Mouse (Mus musculus) intestine, postnatal 0 days (tissue): ENCODE data around the gene Gtf3c1. TPM values are rescaled to one million over a fixed set of nuclear protein-coding genes. Genes with fewer than 3 reads are reported as not detected.

Experiments used
- ATAC-seq: fragments of 200-750 bp; cut with Nextera tagmentation; 2 replicates; pipeline ENCODE4 v1.8.0; 2017; ENCODE audit warnings: mild to moderate bottlenecking, moderate TSS enrichment, moderate library complexity
- H3K27ac ChIP-seq: fragments of 300-500 bp; sonication (generic); 2 replicates; pipeline ENCODE4 v1.5.1; 2014; ENCODE audit warnings: mild to moderate bottlenecking, low read depth, low read length, moderate library complexity
- H3K27me3 ChIP-seq: fragments of 300-500 bp; sonication (generic); replicated peaks from 2 replicates; pipeline ENCODE4 v1.6.1; 2014; ENCODE audit warnings: low read length, mixed read lengths; ENCODE audit not compliant: control insufficient read depth, insufficient read depth
- H3K36me3 ChIP-seq: fragments of 300-500 bp; sonication (generic); 2 replicates; pipeline ENCODE4 v1.6.1; 2014; ENCODE audit warnings: mild to moderate bottlenecking, moderate library complexity; ENCODE audit not compliant: control insufficient read depth, insufficient read depth
- H3K4me1 ChIP-seq: fragments of 300-500 bp; sonication (generic); replicated peaks from 2 replicates; pipeline ENCODE4 v1.6.1; 2014; ENCODE audit warnings: antibody characterized with exemption, low read length, mixed read lengths; ENCODE audit not compliant: control insufficient read depth, insufficient read depth
- H3K4me2 ChIP-seq: fragments of 300-500 bp; sonication (generic); replicated peaks from 2 replicates; pipeline ENCODE4 v1.6.1; 2014; ENCODE audit warnings: low read depth, mild to moderate bottlenecking, moderate library complexity
- H3K4me3 ChIP-seq: fragments of 300-500 bp; sonication (generic); 2 replicates; pipeline ENCODE4 v1.5.1; 2014; ENCODE audit warnings: low read depth, low read length
- H3K9ac ChIP-seq: fragments of 300-500 bp; sonication (generic); 2 replicates; pipeline ENCODE4 v1.6.1; 2014; ENCODE audit warnings: mild to moderate bottlenecking, low read depth, low read length
- H3K9me3 ChIP-seq: fragments of 300-500 bp; sonication (generic); 2 replicates; pipeline ENCODE4 v1.6.1; 2016; ENCODE audit warnings: mixed run types; ENCODE audit not compliant: control insufficient read depth
- CTCF ChIP-seq: sonication (generic); IDR thresholded peaks from 2 replicates; pipeline ENCODE4 v1.5.1; 2016; ENCODE audit warnings: low read depth, mild to moderate bottlenecking, control low read depth, antibody characterized with exemption, moderate library complexity
- WGBS: fragments of 180-500 bp; shearing (Covaris S2); extraction: QIAGEN DNeasy Blood & Tissue Kit; methylation state at CpG from one replicate; pipeline ENCODE4 v1.1.7; 2014; 5-methylcytosine and 5-hydroxymethylcytosine counted together
- polyA plus RNA-seq: library from polyadenylated mRNA; unstranded; fragments of >200 nt; fragmentation: Nextera tagmentation; extraction: Ambion mirVana; gene quantifications from 2 replicates; pipeline ENCODE4 v1.2.1, GENCODE M21; 2015

Gene Gtf3c1
- polyA plus RNA-seq, 1 experiment from 2014 or later = 6.8 TPM

DNA sequence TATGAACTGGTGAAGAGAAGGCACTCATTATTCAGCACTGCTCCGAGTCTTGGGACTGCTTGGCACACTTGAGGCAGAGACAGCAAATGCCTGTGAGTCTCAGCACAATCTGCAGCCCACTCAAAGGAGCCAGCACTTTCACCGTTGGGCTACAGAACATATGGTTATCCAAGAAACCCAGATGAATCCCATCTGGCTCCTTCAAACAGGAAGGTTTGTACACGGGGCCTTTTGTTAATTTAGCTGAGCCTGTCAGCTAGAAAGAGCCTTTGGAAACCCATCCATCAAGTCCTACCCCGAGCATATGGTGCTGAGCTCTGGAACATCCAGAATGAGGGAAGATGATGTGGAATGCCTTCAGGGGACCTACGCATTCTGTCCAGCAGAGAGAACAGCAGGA is 13.5 kb downstream of the Gtf3c1 start:
- Histone ChIP-seq H3K4me2 (no peak overlapping the region), H3K9me3 (0 out of 2 replicates have a peak, but pooled peaks cover 2% of the 10 kb centered on the region), H3K27ac (peak overlapping the region; percentile 8; the same call in 1 of the 2 replicates), H3K27me3 (no peaks in the 10 kb centered on the region), H3K9ac (no peak overlapping the region), H3K4me3 (no peak overlapping the region), H3K4me1 (no peaks in the 10 kb centered on the region), H3K36me3 (peaks cover 96% of the 10 kb centered on the region)
- TF ChIP-seq CTCF = no peak
- no peak for ATAC-seq
- WGBS = 72% methylated on average over 5 of the region's 5 CpGs

DNA sequence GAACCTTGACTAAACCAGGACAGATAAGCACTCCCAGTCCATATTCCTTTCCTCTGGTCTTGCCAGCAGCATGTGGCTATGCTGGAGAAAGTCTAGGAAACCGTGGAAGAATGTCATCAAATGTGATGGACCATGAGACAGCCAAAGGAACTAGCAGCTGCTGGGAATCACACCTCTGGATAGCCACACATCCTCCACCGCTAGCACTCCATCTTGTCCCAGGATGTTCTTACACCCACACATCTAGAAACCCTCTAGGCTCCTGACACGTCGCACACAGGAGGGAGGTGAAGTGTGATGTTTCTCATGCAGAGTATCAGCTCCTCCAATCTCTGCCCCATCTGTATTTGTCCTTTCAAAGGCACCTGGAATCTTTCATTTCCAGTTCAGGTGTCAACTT is 17.1 kb downstream of the Gtf3c1 start:
- Histone ChIP-seq H3K36me3 (peaks cover 90% of the 10 kb centered on the region), H3K4me2 (no peak overlapping the region), H3K4me1 (no peaks in the 10 kb centered on the region), H3K9me3 (no peaks in the 10 kb centered on the region), H3K27ac (no peak overlapping the region), H3K4me3 (no peak overlapping the region), H3K9ac (no peak overlapping the region), H3K27me3 (no peaks in the 10 kb centered on the region)
- 89% methylated on average over 4 of the region's 4 CpGs for WGBS
- no peak for TF ChIP-seq CTCF
- ATAC-seq = no peak

GRCm38 (mm10) chr7:125679936-125680335 is 27.6 kb downstream of the Gtf3c1 start:
- no peak overlapping the region for H3K27ac ChIP-seq
- WGBS = 88% methylated on average over 9 of the region's 9 CpGs
- no peak overlapping the region for H3K4me2 ChIP-seq
- peaks cover 81% of the 10 kb centered on the region for H3K36me3 ChIP-seq
- no peaks in the 10 kb centered on the region for H3K4me1 ChIP-seq
- no peaks in the 10 kb centered on the region for H3K9me3 ChIP-seq
- H3K9ac ChIP-seq = no peak overlapping the region
- no peaks in the 10 kb centered on the region for H3K27me3 ChIP-seq
- TF ChIP-seq CTCF = no peak
- H3K4me3 ChIP-seq = no peak overlapping the region
- ATAC-seq = no peak

GRCm38 (mm10) chr7:125678756-125679155 is 28.8 kb downstream of the Gtf3c1 start:
- no peak overlapping the region for H3K27ac ChIP-seq
- peaks cover 88% of the 10 kb centered on the region for H3K36me3 ChIP-seq
- no peak overlapping the region for H3K9ac ChIP-seq
- WGBS = 82% methylated on average over 8 of the region's 8 CpGs
- H3K4me3 ChIP-seq = no peak overlapping the region
- H3K9me3 ChIP-seq = no peaks in the 10 kb centered on the region
- no peak for ATAC-seq
- H3K4me2 ChIP-seq = no peak overlapping the region
- H3K4me1 ChIP-seq = no peaks in the 10 kb centered on the region
- no peaks in the 10 kb centered on the region for H3K27me3 ChIP-seq
- TF ChIP-seq CTCF = no peak

DNA sequence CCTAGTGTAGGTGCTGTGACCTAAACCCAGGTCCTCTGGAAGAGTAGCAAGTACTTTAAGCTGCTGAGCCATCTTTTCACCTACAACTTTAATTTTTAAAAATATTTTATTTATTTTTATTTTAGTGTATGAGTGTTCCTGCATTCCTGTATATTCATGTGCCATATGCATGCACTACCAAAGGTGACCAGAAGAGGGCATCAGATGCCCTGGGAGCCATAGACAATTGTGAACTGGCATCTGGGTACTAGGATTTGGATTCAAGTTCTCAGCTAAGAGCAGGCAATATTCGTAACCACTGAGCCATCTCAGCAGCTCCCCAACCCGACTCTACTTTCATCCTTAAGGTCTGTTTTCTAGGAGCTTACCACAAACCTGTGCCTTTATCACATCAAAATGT is 32.7 kb downstream of the Gtf3c1 start:
- no peak for ATAC-seq
- no peak overlapping the region for H3K4me3 ChIP-seq
- H3K27ac ChIP-seq = no peak overlapping the region
- no peaks in the 10 kb centered on the region for H3K4me1 ChIP-seq
- H3K36me3 ChIP-seq = peaks cover 96% of the 10 kb centered on the region
- WGBS = 87% methylated on average over 2 of the region's 2 CpGs
- no peaks in the 10 kb centered on the region for H3K27me3 ChIP-seq
- peak; percentile 81 for TF ChIP-seq CTCF
- H3K4me2 ChIP-seq = no peak overlapping the region
- no peak overlapping the region for H3K9ac ChIP-seq
- H3K9me3 ChIP-seq = no peaks in the 10 kb centered on the region

DNA sequence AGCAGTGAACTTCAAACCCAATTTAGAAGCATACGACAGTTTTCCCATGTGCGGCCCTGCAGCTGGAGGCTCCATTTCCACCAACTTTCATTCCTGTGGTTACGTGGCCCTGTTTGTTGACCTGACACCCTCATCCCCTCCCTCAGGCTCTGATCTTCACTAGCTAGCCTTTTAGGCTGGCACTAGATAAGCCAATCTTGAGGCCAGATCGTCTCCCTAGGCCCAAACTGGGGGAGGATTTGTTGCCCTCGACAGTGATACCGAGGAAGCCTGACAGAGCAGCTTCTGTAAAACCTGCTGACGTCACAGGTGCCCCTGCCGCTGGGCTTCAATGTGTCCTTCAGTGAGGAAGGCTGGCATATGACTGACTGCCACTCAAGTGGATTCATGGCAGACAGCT is 36.2 kb downstream of the Gtf3c1 start:
- H3K9me3 ChIP-seq = no peaks in the 10 kb centered on the region
- H3K4me1 ChIP-seq = no peaks in the 10 kb centered on the region
- H3K4me3 ChIP-seq = no peak overlapping the region
- 86% methylated on average over 8 of the region's 8 CpGs for WGBS
- peaks cover 96% of the 10 kb centered on the region for H3K36me3 ChIP-seq
- no peak for TF ChIP-seq CTCF
- no peak overlapping the region for H3K4me2 ChIP-seq
- ATAC-seq = no peak
- no peak overlapping the region for H3K27ac ChIP-seq
- no peaks in the 10 kb centered on the region for H3K27me3 ChIP-seq
- no peak overlapping the region for H3K9ac ChIP-seq

DNA sequence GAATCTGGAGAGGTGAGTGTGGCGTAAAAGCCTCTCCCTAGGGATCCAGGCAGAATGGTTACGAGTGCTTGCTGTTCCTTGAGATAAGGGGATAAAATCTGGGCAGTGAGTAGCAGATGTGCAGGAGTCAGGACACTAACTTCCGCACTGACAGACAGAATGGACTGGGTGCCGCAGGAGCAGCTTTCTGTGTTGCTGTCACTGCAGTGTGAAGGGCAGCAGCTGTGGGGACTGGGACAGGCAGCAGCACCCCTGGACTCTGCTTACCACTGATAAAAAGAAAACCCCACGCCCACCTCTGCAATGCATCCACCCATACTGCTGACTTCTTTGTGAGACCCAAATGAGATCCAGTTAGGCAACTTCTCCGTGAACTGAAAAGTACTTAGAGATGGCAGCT is 36.7 kb downstream of the Gtf3c1 start:
- peaks cover 96% of the 10 kb centered on the region for H3K36me3 ChIP-seq
- 86% methylated on average over 6 of the region's 6 CpGs for WGBS
- no peak for TF ChIP-seq CTCF
- no peak overlapping the region for H3K4me3 ChIP-seq
- H3K4me2 ChIP-seq = no peak overlapping the region
- H3K4me1 ChIP-seq = no peaks in the 10 kb centered on the region
- no peak for ATAC-seq
- H3K27ac ChIP-seq = no peak overlapping the region
- no peaks in the 10 kb centered on the region for H3K27me3 ChIP-seq
- H3K9ac ChIP-seq = no peak overlapping the region
- no peaks in the 10 kb centered on the region for H3K9me3 ChIP-seq
